Mouse (Mus musculus) gastrocnemius, postnatal 10 days (tissue): ENCODE results near the gene Gm10722. TPM values are rescaled to one million over a fixed set of nuclear protein-coding genes. Genes with fewer than 3 reads are reported as not detected.
"Not testable (repeated sequence)": the region's sequence is repeated elsewhere in the genome, so short reads cannot be mapped to it uniquely, and the experiment has no call there.

Experiments
- DNase-seq: peaks from one replicate; pipeline ENCODE4 v3.0.0; 2021; ENCODE audit warnings: mixed read lengths
- microRNA-seq, 2 experiments: library from miRNA; unstranded; fragments of <30 nt; microRNA quantifications; one replicate each; pipeline ENCODE4 v1.2.0; 2021
- total RNA-seq, 2 experiments: library from RNA; stranded (reverse); gene quantifications; 2 replicates each; pipeline ENCODE4 v1.2.3; 2021

Gm10722 gene
- total RNA-seq, 2 experiments from 2014 or later = not detected

- DNase-seq = peak; percentile 58
Measured at GRCm38 (mm10) chr9:3025653-3026052, 24.9 kb downstream of the Gm10722 start.

GRCm38 (mm10) chr9:3026136-3026535, 25.4 kb downstream of the Gm10722 start:
- DNase-seq = peak; percentile 15

GRCm38 (mm10) chr9:3026741-3027140, 26.0 kb downstream of the Gm10722 start:
- DNase-seq = peak; percentile 24

- DNase-seq = not testable (repeated sequence)
Measured at GRCm38 (mm10) chr9:3027200-3027599, 26.5 kb downstream of the Gm10722 start.

- DNase-seq = peak; percentile 37
Measured at GRCm38 (mm10) chr9:3029276-3030000, 28.7 kb downstream of the Gm10722 start.

GRCm38 (mm10) chr9:3030677-3031318, 30.1 kb downstream of the Gm10722 start:
- not testable (repeated sequence) for DNase-seq

GRCm38 (mm10) chr9:3034299-3034698, 33.6 kb downstream of the Gm10722 start, which contains the start of gene Gm17535:
Gm17535 (plus strand) TSS chr9:3034599.
- DNase-seq = not testable (repeated sequence)

- not testable (repeated sequence) for DNase-seq
Measured at GRCm38 (mm10) chr9:3036577-3036976, 35.9 kb downstream of the Gm10722 start, which contains the start of gene Gm10715. Gm10715 (plus strand) TSS chr9:3036877.

- DNase-seq = not testable (repeated sequence)
Measured at GRCm38 (mm10) chr9:3038161-3038560, 37.4 kb downstream of the Gm10722 start.

Small RNA genes within 50 kb of the gene (microRNA-seq; reads per million reads assigned to microRNA genes)
- 0 reads per million in 2 experiments for gene Mir101c

Other genes with a start within 250 kb of the Gm10722 start
- gene Gm11168, start 2.4 kb downstream of the Gm10722 start, total RNA-seq = not detected
- gene Gm10721, start 12.2 kb downstream of the Gm10722 start, total RNA-seq = not detected
- gene Gm10720, start 14.7 kb downstream of the Gm10722 start, total RNA-seq = not detected
- gene Gm10719, start 16.5 kb downstream of the Gm10722 start, total RNA-seq = 1 to 10 TPM in 1 of 2 experiments, not detected in 1; 1.3 TPM
- gene Gm10718, start 22.6 kb downstream of the Gm10722 start, total RNA-seq = 1 to 10 TPM in 1 of 2 experiments, under 1 TPM in 1; 0.94 to 1.6 TPM
- gene Gm10717, start 24.5 kb downstream of the Gm10722 start, total RNA-seq = not detected
- gene Gm17535, start 33.7 kb downstream of the Gm10722 start, total RNA-seq = not detected
- not detected for gene Gm10715, start 36.0 kb downstream of the Gm10722 start, total RNA-seq